Mouse (Mus musculus) layer of hippocampus, postnatal 10 days (tissue): Measurements from ENCODE around the gene Slc7a1. TPM values are rescaled to one million over a fixed set of nuclear protein-coding genes. Genes with fewer than 3 reads are reported as not detected.
"Not testable (repeated sequence)": the region's sequence is repeated elsewhere in the genome, so short reads cannot be mapped to it uniquely, and the experiment has no call there.

Source experiments
- DNase-seq, 2 experiments: peaks; one replicate each; pipeline ENCODE4 v3.0.0; 2021; ENCODE audit warnings: low spot score in 2 of 2
- total RNA-seq, 2 experiments: library from RNA; stranded (reverse); gene quantifications; 2 replicates each; pipeline ENCODE4 v1.2.3; 2021

Gene Slc7a1
- total RNA-seq, 2 experiments from 2014 or later, result 72.2 to 73.1 TPM

- DNase-seq, result no peak
These were observed 68.4 kb downstream of the Slc7a1 start for GRCm38 (mm10) chr5:148331229-148331776.

GRCm38 (mm10) chr5:148328982-148329381 lies 70.7 kb downstream of the Slc7a1 start:
- DNase-seq, result no peak

GRCm38 (mm10) chr5:148326295-148326694 lies 73.4 kb downstream of the Slc7a1 start:
- DNase-seq, result not testable (repeated sequence)

GRCm38 (mm10) chr5:148325317-148325885 lies 74.3 kb downstream of the Slc7a1 start:
- peak; percentile 55 to 61 for DNase-seq

GRCm38 (mm10) chr5:148314931-148315330 lies 84.8 kb downstream of the Slc7a1 start:
- no peak for DNase-seq

- DNase-seq, result no peak
These were observed 87.3 kb downstream of the Slc7a1 start for GRCm38 (mm10) chr5:148312443-148312842.

GRCm38 (mm10) chr5:148310790-148311189 lies 88.9 kb downstream of the Slc7a1 start:
- no peak for DNase-seq

GRCm38 (mm10) chr5:148304112-148304511 lies 95.6 kb downstream of the Slc7a1 start:
- no peak for DNase-seq

- DNase-seq, result no peak
These were observed 96.7 kb downstream of the Slc7a1 start for GRCm38 (mm10) chr5:148302968-148303367.

- DNase-seq, result peak; percentile 52 to 55
These were observed 106.4 kb downstream of the Slc7a1 start for GRCm38 (mm10) chr5:148293346-148293745.

- no peak for DNase-seq
These were observed 106.8 kb downstream of the Slc7a1 start for GRCm38 (mm10) chr5:148292862-148293261.

- DNase-seq, result no peak
These were observed 109.8 kb downstream of the Slc7a1 start for GRCm38 (mm10) chr5:148289951-148290350.

GRCm38 (mm10) chr5:148288804-148289203 lies 110.9 kb downstream of the Slc7a1 start:
- DNase-seq, result no peak

- no peak for DNase-seq
These were observed 112.2 kb downstream of the Slc7a1 start for GRCm38 (mm10) chr5:148287529-148287928.

GRCm38 (mm10) chr5:148283584-148283983 lies 116.1 kb downstream of the Slc7a1 start:
- no peak for DNase-seq

- no peak for DNase-seq
These were observed 116.5 kb downstream of the Slc7a1 start for GRCm38 (mm10) chr5:148283177-148283576.

- no peak for DNase-seq
These were observed 117.1 kb downstream of the Slc7a1 start for GRCm38 (mm10) chr5:148282631-148283030.

GRCm38 (mm10) chr5:148282093-148282492 lies 117.6 kb downstream of the Slc7a1 start:
- no peak for DNase-seq

GRCm38 (mm10) chr5:148280321-148280720 lies 119.4 kb downstream of the Slc7a1 start:
- DNase-seq, result no peak

GRCm38 (mm10) chr5:148278233-148278632 lies 121.5 kb downstream of the Slc7a1 start:
- no peak for DNase-seq
